Mouse (Mus musculus) heart, postnatal 25 days (tissue): ENCODE measurements around the gene Fam181b. TPM values are rescaled to one million over a fixed set of nuclear protein-coding genes. Genes with fewer than 3 reads are reported as not detected.

Source experiments
- DNase-seq: peaks from one replicate; pipeline ENCODE4 v3.0.0; 2022; ENCODE audit warnings: low spot score
- intact Hi-C: fragments of 180-260 bp; cut with DNase I; formaldehyde crosslinking; loops from one replicate; pipeline ENCODE4 v1.15.1; 2025
- total RNA-seq, 2 experiments: library from RNA; stranded (reverse); gene quantifications; 2 replicates each; pipeline ENCODE4 v1.2.3; 2021

The Fam181b gene
- total RNA-seq, 2 experiments from 2014 or later: 5.0 to 5.5 TPM

DNA sequence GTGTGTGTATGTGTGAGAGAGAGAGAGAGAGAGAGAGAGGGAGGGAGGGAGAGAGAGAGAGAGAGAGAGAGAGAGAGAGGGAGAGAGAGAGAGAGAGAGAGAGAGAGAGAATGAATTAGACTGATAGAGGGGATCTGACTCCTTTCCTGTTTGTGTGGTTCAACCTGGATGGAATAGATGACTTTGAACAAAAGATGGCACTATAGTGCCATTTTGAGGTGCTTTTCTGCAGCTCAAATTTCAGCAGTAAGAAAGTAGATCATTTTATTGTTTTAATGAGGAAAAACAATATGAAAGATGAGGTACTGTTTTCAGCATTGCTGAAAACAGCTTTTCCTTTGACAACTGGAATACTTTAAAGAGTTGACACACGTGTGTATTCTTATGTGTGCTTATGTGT lies 37.9 kb downstream of the Fam181b start:
- no peak for DNase-seq
- intact Hi-C loops: no loop called here

GRCm38 (mm10) chr7:93123936-93124335 lies 44.3 kb downstream of the Fam181b start:
- intact Hi-C loops: no loop called here
- no peak for DNase-seq

Other genes starting within 250 kb of the Fam181b start
- gene Ddias, start 205.6 kb upstream of the Fam181b start, total RNA-seq: under 1 TPM; 0.31 to 0.36 TPM
- gene Prcp, start 205.4 kb upstream of the Fam181b start, total RNA-seq: 10 to 100 TPM; 13.7 to 16.5 TPM